Mouse (Mus musculus) gastrocnemius, adult 8-10 months (tissue): ENCODE measurements around the gene Syvn1. TPM values are rescaled to one million over a fixed set of nuclear protein-coding genes. Genes with fewer than 3 reads are reported as not detected.

Experiments used
- DNase-seq, 2 experiments: peaks; one replicate each; pipeline ENCODE4 v3.0.0; 2022; ENCODE audit warnings: low spot score in 2 of 2
- total RNA-seq, 4 experiments: library from RNA; stranded (reverse); gene quantifications; 2 replicates each; pipeline ENCODE4 v1.2.4; 2022

Syvn1 gene
- 10 to 100 TPM; 14.5 to 19.6 (median 18.7) TPM for total RNA-seq

DNA sequence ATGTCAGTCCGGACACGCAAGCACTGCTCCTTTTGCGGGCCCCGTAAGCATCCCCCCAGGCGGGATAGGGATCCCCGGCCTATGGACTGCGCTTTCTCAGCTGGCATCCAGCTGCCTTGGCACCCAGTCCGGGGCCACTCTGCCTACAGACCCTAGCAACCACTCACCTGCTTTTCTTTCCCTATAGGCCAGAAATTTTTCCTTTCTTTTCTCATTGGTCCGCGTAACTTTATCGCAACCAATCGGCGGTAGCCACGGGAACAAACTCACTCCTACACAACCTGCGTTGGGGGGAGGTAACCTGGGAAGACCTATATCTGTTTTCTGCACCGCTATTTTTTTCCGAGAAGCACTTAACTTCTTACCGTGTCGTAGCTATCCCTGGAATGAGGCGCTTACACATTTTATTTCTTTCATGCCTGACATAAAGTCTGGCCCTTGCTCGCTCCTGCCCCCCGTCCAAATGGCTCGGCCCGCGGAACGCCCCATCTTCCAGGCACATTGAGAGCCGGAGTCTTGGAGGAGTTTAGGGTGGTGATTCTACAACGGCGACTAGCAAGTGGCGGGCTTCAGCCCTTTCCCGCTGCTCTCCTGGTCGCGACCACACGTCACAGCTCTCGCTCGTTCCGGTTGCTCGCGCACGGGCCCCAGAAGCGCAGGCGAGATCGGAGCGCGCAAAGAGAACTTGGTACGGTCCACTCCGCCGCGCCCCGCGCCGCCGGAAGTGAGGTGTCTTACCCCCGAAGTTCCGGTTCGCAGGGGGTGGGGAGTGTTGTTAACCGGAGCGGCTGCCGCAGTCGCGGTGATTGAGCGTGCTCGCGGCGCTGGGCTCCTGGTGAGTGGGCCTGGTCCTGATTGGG is at the start of gene Syvn1:
Gene Syvn1, plus strand, starts transcription at position 283 of the 860 bp plus-strand sequence.
- DNase-seq, result peak; percentile 82

DNA sequence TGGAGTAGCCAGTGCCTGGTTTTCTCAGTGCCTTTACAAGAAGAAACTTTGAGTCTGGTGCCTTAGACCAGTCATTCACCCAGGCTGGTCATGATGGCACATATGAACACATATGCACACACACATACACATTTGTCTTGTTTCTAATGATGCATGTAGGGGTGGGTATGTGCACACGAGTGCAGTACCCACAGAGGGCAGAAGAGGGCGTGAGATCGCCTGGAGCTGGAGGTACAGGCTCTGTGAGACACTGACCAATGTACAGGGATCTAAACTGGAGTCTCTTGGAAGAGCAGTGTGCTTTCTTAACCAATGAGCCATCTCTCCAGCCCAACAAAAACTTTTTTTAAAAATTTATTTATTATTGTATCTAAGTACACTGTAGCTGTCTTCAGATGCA is 48.2 kb upstream of the Syvn1 start:
- no peak for DNase-seq

DNA sequence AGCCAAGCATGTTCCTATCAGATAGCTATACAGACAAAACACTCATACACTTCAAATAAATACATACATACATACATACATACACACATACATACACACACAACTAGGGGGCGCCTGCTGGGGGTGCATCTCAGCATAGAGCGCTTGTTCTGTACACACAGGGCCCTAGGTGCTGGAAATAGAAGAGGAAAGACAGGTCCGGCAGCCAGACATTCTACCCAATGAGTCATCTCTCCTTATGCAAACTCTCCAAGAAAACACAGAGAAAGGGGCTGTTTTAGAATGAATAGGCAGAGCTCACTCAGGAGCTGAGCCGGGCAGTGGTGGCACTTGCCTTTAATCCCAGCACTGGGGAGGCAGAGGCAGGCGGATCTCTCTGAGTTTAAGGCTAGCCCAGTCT is 46.4 kb upstream of the Syvn1 start:
- no peak for DNase-seq

DNA sequence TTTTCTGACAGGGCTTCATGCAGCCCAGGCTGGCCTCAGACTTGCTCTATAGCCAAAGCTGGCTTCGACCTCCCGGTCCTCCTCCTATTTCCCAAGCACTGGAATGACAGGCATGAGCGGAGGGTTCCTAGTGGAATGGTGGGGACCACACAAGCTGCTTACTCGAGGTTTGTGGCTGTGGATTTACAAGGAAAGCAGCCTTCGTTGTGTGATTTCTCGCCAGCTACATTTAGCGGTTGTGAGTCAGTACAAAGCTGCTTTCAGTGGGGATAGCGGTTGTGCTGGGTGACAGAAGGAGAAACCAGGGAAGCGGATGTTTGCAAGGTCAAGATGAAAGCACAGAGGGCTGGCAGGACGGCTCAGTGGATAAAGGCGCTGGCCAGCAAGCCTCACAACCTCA is 40.8 kb upstream of the Syvn1 start:
- DNase-seq, result no peak

DNA sequence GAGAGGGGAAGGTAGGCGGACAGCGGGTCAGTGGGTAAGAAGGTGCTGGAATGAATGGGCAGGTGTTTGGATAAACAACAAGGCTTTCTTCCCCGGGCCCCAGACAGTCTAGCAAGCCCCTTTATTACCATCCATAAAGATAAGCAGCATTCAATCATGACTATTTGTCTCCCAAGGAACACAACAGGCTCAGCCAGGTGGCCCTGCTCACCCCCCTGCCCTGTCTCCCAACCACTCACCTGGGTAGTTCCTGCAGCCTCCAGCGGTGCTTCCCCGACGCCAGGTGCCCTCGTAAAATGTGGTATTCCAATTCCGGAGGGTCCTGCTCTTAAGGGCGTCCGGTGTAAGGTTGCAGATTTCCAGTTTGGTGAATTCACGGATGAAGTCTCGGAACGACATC is 39.4 kb upstream of the Syvn1 start:
- no peak for DNase-seq

DNA sequence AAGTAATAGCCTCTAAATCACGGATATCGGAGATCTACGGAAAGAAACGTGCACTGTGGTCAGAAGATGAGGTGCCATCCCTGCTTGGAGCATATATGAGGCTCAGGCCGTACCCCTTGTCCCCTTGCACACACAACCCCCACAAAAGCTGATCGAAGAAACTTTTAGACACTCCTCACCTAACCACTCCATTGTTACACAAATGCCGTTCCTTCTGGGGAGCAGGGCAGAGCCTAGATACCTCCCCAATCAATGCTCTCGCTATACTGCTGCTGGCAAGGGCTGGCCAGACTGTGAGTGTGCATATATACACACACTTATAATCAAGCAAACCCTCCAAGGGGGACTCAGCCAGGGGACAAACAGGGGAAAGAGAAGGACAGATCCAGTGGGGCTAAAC is 37.2 kb upstream of the Syvn1 start:
- no peak for DNase-seq

DNA sequence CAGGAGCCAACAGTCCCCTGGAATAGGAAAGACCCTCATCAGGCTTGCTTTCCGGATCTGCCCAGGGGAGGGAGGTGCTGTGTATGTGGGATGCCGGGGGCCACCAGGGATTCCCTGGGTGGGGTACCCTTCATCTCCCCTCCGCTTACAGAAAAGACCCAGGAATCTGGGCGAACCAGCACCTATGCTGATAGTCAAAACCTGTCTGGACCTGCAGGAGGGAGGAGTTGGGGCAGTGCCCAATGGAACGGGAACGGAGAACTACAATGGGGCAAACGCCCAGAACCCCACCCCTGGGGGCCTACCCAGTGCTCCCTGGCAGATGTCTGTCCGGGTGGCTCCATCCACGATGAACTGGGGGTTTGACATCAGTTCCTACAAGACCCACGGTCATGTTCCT is 32.7 kb upstream of the Syvn1 start:
- no peak for DNase-seq

DNA sequence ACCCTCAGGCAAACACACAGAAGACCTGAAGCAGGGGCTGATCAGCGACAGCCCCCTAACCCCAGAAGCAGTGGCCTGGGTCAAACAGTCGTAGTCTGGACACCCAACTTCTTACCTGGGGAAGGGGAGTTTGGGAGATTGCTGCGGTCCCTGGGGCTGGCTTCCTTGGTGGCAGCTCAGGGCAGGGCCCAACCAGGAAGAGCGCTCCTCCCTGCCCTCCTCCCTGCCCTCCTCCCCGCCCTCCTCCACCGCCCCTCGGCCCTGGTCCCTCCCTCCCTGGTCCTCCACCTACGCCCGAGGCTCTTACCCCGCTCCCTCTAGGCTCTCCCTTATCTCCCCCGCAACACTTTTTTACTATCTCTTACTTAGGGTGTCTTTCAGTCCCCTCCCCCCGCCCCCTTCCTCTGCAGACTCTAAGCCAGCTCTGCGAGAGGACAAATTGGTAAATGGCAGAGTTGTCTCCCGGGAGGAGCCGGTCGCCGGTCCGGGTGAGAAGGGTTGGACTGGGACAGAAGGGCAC is 31.3 kb upstream of the Syvn1 start:
- DNase-seq, result peak in 1 of 2 experiments; percentile 20

DNA sequence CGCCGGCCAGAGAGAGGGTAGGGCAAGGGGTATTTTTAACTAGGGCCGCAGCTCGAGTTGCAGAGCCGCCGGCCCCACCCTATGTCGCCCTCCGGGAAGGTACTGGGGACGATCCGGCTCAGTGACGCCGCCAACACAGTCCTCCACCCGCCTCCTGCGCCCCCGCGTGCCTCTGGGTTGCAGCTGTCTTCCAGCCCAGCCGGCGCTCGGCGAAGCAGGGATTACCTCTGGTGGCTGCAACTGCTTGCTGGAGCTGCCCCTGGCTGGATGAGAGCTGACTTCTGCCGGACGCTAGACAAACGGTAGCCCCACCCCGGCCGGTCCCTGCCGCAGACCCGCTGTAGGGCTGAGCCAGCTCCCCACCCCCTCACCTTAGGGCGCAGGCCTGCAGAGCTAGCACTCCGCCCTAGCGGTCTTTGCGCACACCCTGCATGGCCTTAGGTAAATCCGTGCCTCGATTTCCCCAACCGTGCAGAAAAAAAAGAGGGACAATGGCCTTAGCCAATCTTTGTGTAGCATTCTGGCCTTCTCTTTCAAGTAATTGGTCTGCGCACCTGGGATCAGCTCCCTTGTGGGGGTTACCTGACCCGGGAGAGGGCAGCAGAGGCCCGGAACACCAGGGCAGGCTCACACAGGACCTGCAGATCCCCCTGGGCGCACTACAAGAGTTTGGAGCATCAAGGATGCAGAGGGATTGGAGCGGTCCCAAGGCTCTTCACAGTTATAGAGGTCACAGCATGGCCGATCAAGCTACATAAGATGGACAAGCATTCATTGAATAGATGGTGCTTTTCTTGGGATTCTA is 30.7 kb upstream of the Syvn1 start, which contains the start of gene Capn1:
Gene Capn1, minus strand, starts transcription at position 387 of the 805 bp plus-strand sequence.
- peak; percentile 83 to 86 for DNase-seq

DNA sequence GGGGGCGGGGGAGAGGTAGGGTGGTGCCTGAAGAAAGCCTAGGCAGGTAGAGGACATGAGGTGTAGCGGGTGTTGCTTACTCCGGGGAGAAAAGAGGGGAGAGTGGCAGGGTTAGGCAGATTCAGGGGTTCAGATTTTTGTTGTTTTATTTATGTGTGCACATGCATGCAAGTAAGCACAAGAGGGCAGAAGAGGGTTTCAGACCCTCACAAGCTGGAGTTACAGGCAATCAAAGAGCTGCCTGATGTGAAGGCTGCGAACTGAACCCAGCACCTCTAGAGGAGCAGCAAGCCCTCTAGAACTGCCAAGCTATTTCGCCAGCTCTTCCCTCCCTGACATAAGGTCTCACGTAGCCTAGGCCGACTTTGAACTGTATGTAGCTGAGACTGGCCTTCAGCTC is 29.8 kb upstream of the Syvn1 start:
- no peak for DNase-seq

DNA sequence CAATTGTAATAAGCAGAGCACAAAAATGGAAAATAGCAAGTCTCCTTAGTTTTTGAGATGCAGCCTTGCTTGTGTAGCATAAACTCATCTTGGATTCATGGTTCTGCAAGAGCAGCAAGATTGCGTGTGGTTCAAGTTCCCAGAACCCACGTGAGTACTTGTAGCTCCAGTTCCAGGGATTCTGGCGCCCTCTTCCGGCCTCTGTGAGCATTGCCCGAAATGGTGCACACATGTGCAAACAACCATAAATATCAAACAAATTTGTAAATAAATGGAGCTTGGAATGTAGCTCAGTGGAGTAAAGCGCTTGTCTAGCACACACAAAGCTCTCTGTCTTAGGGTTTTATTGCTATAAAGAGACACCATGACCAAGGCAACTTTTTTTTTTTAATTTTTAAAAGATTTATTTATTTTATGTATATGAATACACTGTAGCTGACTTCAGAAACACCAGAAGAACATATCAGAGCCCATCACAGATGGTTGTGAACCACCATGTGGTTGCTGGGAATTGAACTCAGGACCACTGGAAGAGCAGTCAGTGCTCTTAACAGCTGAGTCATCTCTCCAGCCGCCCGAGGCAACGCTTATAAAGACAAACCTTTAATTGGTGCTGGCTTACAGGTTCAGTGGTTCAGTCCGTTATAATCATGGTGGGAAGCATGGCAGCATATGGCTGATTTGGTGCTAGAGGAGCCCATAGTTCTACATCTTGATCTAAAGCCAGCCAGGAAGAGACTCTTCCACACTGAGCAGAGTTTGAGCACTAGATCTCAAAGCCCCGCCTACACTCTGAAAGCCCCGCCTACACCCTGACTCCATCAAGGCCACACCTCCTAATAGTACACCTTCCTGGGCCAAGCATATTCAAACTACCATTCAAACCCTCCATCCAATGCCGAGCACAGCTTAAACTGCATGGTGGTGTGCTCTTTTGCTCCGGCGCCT is 28.0 kb upstream of the Syvn1 start:
- DNase-seq, result peak; percentile 87 to 88

DNA sequence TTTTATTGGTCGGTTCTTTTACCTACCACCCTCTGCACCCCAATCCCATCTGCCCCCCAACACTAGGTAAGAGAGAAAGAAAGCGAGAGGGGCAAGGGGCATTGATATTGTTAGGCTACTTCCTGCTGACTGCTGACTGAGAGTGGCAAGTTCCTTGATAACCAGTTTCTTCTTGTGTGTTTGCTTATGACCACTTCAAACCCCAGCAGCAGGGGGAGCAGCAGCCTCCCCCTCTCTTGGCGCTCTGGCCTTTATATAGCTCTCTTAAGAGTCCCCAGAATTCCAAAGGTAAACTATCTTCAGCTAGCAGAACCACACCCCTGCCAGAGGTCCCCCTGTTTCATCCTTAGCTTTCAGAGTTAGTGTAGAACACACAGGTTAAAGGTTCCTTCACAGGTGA is 26.1 kb upstream of the Syvn1 start:
- no peak for DNase-seq

DNA sequence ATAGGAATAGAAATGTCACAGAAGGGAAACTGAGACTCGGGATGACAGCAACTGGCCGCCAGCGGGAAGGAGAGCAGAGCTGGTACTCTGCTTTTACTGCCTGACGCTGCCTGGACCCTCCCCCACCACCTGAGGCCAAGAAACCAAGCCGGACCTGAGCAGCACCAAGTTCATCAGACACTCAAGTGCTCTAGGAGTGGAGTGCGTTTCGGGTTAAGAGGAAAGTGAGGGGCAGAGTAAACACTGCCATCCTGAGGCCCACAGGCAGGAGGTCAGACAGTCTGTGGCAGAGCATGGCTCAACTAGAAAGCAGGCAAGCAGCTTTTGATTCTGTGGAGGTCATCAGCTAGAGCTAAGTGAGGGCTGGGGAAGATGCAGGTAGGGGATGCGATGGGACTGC is 23.3 kb upstream of the Syvn1 start:
- no peak for DNase-seq

DNA sequence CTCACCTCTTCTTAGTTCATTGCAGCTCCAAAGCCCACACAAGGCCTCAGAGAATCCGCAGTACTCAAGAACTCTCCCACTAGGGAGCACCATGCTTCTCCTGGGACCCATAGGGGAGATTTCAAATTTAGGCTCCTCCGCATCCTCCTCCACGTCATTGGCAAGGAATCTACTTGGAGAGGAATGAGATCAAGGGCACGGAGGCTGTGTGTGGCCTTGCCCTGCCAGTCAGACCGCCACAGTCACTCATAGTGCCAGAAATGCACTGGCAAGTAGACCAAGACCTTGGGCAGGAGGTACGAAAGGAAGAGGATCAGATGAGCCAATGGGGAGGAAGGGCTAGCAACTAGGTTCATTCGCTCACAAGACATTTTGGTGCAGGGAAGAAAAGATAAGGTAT is 22.4 kb upstream of the Syvn1 start:
- no peak for DNase-seq

DNA sequence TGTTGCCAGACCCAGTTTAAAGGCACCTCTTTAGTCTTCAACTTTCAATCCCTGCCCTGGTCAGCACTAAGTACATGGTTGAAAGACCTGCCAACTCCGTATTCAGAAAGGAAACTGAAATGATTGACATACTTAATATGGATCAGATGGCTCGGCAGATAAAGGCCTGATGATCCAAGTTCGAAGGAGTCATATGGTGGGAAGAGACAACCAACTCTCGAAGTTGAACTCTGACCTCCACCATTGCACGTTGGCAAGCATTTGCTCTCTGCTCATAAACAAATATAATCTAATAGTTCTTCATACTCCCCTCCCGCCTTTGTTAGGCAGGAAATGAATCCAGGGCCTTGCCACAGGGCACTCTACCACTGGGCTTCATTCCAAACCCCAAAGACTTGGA is 17.4 kb upstream of the Syvn1 start:
- no peak for DNase-seq

DNA sequence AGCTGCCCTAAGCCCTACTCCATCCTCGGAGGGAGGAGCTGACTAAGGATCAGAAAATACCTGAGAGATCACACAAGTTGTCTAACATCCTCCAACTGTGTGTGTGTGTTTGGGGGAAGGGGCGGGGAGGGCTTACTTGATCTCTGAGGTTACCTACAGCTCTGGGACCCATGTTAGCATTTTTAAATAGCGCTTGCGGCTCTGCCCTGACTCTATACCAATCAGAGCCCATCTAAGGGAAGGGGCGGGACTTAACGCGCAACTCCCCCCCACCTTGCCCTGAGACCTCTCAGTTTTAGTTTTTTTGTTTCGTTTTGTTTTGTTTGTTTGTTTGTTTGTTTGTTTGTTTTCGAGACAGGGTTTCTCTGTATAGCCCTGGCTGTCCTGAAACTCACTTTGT is 16.9 kb upstream of the Syvn1 start:
- DNase-seq, result no peak

DNA sequence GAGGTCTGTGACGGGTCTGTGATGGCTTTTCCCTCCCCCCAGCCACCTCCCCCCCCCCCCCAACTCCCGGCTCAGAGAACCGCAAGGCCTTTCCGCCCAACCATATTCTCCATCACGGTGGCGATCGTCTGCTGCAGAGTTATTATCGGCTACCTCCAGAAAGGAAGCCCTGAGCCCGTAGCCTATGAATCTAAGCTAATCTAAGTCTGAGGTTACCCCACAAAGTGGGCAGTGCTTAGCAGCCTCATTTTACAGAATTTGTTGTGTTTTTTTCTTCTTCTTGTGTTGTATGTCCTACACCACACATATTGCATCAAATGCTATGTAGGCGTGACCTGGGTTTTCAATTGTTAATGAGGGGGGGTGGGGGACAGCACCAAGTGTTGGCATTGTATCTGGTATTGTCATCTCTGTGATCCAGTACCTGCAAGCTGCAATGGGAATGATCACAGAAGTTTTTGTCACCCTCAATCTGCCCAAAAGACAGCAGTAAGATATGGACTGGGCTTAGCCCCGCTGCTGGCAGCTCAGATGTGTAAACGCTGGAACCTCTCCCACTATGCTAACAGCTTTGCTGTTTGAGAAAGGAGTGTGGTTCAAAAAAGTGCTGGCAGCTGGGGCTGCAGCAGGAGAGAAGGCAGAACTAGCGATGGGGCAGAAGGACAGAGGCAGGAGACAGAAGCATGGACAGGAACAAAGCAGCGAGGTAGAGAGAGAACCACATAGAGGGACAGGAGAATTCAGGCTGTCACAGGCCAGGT is 15.7 kb upstream of the Syvn1 start:
- DNase-seq, result no peak

DNA sequence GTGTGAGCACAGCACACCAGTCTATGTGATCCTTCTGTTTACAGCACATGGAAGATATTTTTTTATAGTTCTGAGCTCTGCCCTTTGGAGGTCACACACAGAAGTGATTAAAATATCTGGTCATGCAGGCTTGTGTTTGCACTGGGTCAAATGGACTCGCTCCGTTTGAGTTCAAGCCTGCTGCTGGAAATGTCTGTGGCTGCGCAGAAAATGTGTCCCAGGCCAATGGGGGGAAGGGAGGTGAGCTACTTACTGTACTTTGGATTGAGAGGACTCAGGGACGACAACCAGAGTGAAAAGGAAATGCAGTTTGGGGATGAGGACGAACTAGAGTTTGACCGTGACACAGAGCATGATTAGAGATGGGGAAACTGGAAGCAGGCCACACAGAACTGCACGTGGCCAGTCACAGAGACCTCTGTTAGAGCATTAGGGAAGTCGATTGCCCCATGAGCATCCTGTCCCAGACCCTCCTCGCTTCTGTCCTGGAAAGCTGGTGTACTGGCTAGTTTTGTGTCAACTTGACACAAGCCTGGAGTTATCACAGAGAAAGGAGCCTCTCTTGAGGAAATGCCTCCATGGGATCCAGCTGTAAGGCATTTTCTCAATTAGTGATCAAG is 10.3 kb upstream of the Syvn1 start:
- DNase-seq, result no peak

DNA sequence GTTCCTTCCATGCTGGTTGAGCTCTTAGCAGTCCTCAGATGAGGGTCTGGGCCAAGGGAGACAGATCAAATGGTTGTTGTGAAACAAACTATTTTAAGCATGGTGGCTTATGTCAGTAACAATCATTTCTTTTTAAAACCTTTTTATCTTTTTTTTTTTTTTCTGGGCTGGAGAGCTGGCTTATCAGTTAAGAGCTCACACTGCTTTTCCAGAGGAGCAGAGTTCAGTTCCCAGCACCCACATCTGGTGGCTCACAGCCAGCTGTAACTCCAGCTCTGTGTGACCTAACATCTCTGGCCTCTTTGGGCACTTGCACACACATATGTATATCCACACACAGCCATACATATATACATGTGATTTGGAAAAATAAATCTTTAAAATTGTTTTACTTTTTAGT is 8.7 kb upstream of the Syvn1 start:
- no peak for DNase-seq

DNA sequence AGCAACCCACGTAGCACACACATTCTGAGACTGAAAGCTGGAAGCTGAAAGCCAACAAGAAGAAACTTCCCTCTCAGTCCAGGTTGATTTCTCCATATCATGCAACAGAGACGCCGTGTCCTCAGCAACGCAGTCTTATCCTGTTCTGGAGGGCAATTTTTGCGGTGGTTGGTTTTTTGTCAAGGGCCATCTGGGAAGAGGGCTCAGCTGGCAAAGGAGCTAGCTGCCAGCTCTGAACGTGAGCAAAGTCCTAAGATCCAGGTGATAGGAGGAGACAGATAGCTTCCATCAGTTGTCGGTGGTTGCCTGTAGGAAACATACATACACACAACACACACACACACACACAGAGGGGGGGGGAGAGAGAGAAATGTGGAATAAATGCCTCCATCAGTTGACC is 8.1 kb upstream of the Syvn1 start:
- no peak for DNase-seq
